Mouse (Mus musculus) liver, embryonic 14.5 days (tissue): ENCODE results near the gene Chst8.

ENCODE experiments used
- CTCF ChIP-seq: IDR thresholded peaks from 2 replicates; pipeline ENCODE4 v1.5.1; 2016; ENCODE audit warnings: antibody characterized with exemption, low read depth, control low read depth
- EP300 ChIP-seq: IDR thresholded peaks from 2 replicates; pipeline ENCODE4 v1.6.1; 2016; ENCODE audit warnings: antibody characterized with exemption, low read depth

DNA sequence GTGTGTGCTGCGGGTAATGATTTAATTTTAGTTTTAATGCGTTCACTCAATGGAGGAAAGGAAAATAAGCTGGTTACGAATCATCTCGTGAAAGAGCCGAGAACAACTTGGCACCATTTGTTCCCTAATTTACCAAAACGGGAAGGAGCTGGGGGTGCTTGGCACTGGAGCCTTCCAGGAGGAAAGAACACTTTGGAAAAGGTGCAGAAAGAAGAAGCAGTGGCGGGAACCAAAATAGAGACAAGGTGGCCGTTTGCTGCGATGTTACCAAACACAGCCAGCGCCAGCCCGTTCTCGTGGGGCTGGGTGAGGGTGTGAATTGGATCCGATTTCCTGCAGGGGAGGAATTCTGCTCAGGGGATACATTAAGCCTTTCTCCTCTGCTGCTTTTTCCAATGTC, 38.5 kb downstream of the Chst8 start:
- TF ChIP-seq CTCF: no peak
- no peak for TF ChIP-seq EP300
